ENCODE assay signal across 12 mouse cellular contexts in the genomic region with DNA sequence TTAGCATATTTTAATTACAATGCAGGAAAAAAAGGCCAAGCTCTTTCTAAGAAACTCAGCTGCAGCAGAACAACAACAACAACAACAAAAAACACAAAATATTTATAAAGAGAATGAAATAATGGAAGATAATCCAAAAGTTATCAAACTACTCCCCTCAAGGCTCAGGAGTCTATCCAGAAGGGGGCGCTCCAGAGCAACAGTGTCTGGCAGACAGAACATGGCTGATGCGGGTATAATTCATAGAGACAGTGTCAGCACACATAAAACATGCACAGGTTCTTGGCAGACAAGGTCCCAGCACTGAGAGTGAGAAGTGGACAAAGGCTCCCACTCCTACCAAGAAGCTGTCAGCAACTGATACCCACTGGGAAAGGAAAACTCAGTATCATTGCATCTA.
A peak's percentile ranks its signal among the peaks of the same experiment; 100 is the strongest.
DNase-seq lines count a peak whose midpoint lies in the region; ATAC-seq and TF ChIP-seq lines count a peak whose summit lies in the region.
"Had no signal": no experiment of that assay in that cellular context is flagged by ENCODE, and none has a peak within 500 bp of the region (broad histone marks: within the 10 kb centered on the region; RNA-seq: fewer than 3 reads in every experiment).

No protein-coding gene starts in this region.

- H3K4me1 ChIP-seq in forebrain, embryonic 14.5 days (ENCODE audit: control insufficient read depth, insufficient read depth, low read length) = no peaks in the 10 kb centered on the region
- H3K4me1 ChIP-seq in forebrain, embryonic 16.5 days (replicated peaks; ENCODE audit: control insufficient read depth, insufficient read depth, low read length) = 0 out of 2 replicates have a peak, but pooled peaks cover 5% of the 10 kb centered on the region
- H3K4me1 ChIP-seq in liver, adult 2 months (ENCODE audit: control insufficient read depth, insufficient read depth, low read length) = no peaks in the 10 kb centered on the region
- no peaks in the 10 kb centered on the region for H3K4me1 ChIP-seq in liver, embryonic 11.5 days (replicated peaks; ENCODE audit: control insufficient read depth, insufficient read depth, low read length)
- no peaks in the 10 kb centered on the region for H3K4me1 ChIP-seq in heart, adult 2 months (ENCODE audit: control insufficient read depth, insufficient read depth, low read length)
- H3K4me1 ChIP-seq: forebrain, embryonic 12.5 days; hindbrain, embryonic 13.5 days; stomach, embryonic 15.5 days had no signal

- no peak for TF ChIP-seq CTCF in liver, adult 2 months (IDR thresholded peaks at IDR 0.05; ENCODE audit: low read depth, low read length)
- TF ChIP-seq CTCF in brain, embryonic 14.5 days (IDR thresholded peaks at IDR 0.05; ENCODE audit: borderline replicate concordance, extremely low read depth, insufficient read depth, insufficient read length) = peak; percentile 34; the same call in 1 of the 2 replicates
- TF ChIP-seq CTCF in heart, adult 2 months (IDR thresholded peaks at IDR 0.05) = no peak

- no peak overlapping the region for H3K27ac ChIP-seq in forebrain, embryonic 14.5 days (ENCODE audit: low read depth, low read length)
- H3K27ac ChIP-seq in forebrain, embryonic 16.5 days (ENCODE audit: low read length) = no peak overlapping the region
- H3K27ac ChIP-seq in liver, adult 2 months (replicated peaks; ENCODE audit: insufficient read depth, low read depth, low read length) = no peak overlapping the region
- no peak overlapping the region for H3K27ac ChIP-seq in liver, embryonic 11.5 days (ENCODE audit: low read depth, low read length)
- H3K27ac ChIP-seq in heart, adult 2 months = no peak overlapping the region
- H3K27ac ChIP-seq: forebrain, embryonic 12.5 days; hindbrain, embryonic 13.5 days; stomach, embryonic 15.5 days had no signal

- no peak overlapping the region for H3K4me3 ChIP-seq in forebrain, embryonic 14.5 days (ENCODE audit: low read depth, low read length)
- H3K4me3 ChIP-seq in forebrain, embryonic 16.5 days (replicated peaks; ENCODE audit: low read length) = no peak overlapping the region
- no peak overlapping the region for H3K4me3 ChIP-seq in liver, adult 2 months (ENCODE audit: insufficient read depth, low read depth, low read length)
- no peak overlapping the region for H3K4me3 ChIP-seq in liver, embryonic 11.5 days (ENCODE audit: low read depth, low read length)
- no peak overlapping the region for H3K4me3 ChIP-seq in heart, adult 2 months
- H3K4me3 ChIP-seq: forebrain, embryonic 12.5 days; hindbrain, embryonic 13.5 days; stomach, embryonic 15.5 days had no signal

- TF ChIP-seq EP300 in heart, adult 2 months (IDR thresholded peaks at IDR 0.05; ENCODE audit: insufficient read depth, low read depth, low read length) = no peak

- no peaks in the 10 kb centered on the region for H3K27me3 ChIP-seq in forebrain, embryonic 14.5 days (replicated peaks; ENCODE audit: control insufficient read depth, insufficient read depth, low read length)
- no peaks in the 10 kb centered on the region for H3K27me3 ChIP-seq in forebrain, embryonic 16.5 days (replicated peaks; ENCODE audit: control insufficient read depth, insufficient read depth, low read length)
- H3K27me3 ChIP-seq in liver, adult 2 months (ENCODE audit: control insufficient read depth, insufficient read depth, low read length) = no peaks in the 10 kb centered on the region; the same call in 1 of the 2 replicates
- no peaks in the 10 kb centered on the region for H3K27me3 ChIP-seq in liver, embryonic 11.5 days (replicated peaks; ENCODE audit: control insufficient read depth, insufficient read depth, low read length)
- no peaks in the 10 kb centered on the region; the same call in 1 of the 2 replicates for H3K27me3 ChIP-seq in heart, adult 2 months (ENCODE audit: control insufficient read depth, insufficient read depth, low read length)
- H3K27me3 ChIP-seq: forebrain, embryonic 12.5 days; hindbrain, embryonic 13.5 days; stomach, embryonic 15.5 days had no signal

- no peaks in the 10 kb centered on the region for H3K79me2 ChIP-seq in liver, adult 2 months (ENCODE audit: control insufficient read depth, insufficient read depth, low read length)
- no peaks in the 10 kb centered on the region for H3K79me2 ChIP-seq in heart, adult 2 months (replicated peaks; ENCODE audit: control insufficient read depth, insufficient read depth, low read length)

- H3K4me2 ChIP-seq in forebrain, embryonic 14.5 days (ENCODE audit: low read length) = no peak overlapping the region
- H3K4me2 ChIP-seq in forebrain, embryonic 16.5 days (ENCODE audit: low read length) = no peak overlapping the region
- no peak overlapping the region for H3K4me2 ChIP-seq in liver, embryonic 11.5 days
- H3K4me2 ChIP-seq: forebrain, embryonic 12.5 days; hindbrain, embryonic 13.5 days; stomach, embryonic 15.5 days had no signal

- peak; percentile 10 for DNase-seq in forebrain, embryonic 14.5 days (ENCODE audit: low spot score)
- DNase-seq in liver, adult 2 months (ENCODE audit: extremely low read depth, low read depth, low spot score) = peak; percentile 4
- DNase-seq in liver, embryonic 11.5 days (ENCODE audit: low spot score) = no peak
- DNase-seq in ES-CJ7 (ENCODE audit: low read depth, low spot score) = peak; percentile 44
- DNase-seq in brain, embryonic 14.5 days (ENCODE audit: low read depth) = peak; percentile 22
- no peak for DNase-seq in heart, adult 2 months
- DNase-seq in natural killer cell, adult 2 months (ENCODE audit: low spot score in 2 of 2) = no peak
- DNase-seq: heart, adult 11 months had no signal

- WGBS in forebrain, embryonic 14.5 days = 52% methylated on average over 2 of the region's 2 CpGs
- WGBS in forebrain, embryonic 16.5 days = 54% methylated on average over 2 of the region's 2 CpGs
- WGBS in liver, adult 2 months = 56% methylated on average over 2 of the region's 2 CpGs
- 46% methylated on average over 2 of the region's 2 CpGs for WGBS in liver, embryonic 11.5 days
- 64% methylated on average over 2 of the region's 2 CpGs for WGBS in heart, adult 2 months

- no peaks in the 10 kb centered on the region for H3K9me3 ChIP-seq in forebrain, embryonic 14.5 days (replicated peaks; ENCODE audit: control insufficient read depth, low read length)
- no peaks in the 10 kb centered on the region for H3K9me3 ChIP-seq in forebrain, embryonic 16.5 days (ENCODE audit: control insufficient read depth, low read length)
- H3K9me3 ChIP-seq in liver, embryonic 11.5 days (ENCODE audit: control insufficient read depth, low read length) = no peaks in the 10 kb centered on the region
- H3K9me3 ChIP-seq: forebrain, embryonic 12.5 days; hindbrain, embryonic 13.5 days; stomach, embryonic 15.5 days had no signal

- no peak overlapping the region for H3K9ac ChIP-seq in forebrain, embryonic 14.5 days (ENCODE audit: low read length)
- H3K9ac ChIP-seq in forebrain, embryonic 16.5 days (replicated peaks; ENCODE audit: low read depth, low read length) = no peak overlapping the region
- no peak overlapping the region for H3K9ac ChIP-seq in liver, adult 2 months (ENCODE audit: low read depth, low read length)
- H3K9ac ChIP-seq in liver, embryonic 11.5 days (ENCODE audit: low read depth, low read length) = no peak overlapping the region
- no peak overlapping the region for H3K9ac ChIP-seq in heart, adult 2 months (ENCODE audit: low read depth, low read length)
- H3K9ac ChIP-seq: forebrain, embryonic 12.5 days; hindbrain, embryonic 13.5 days; stomach, embryonic 15.5 days had no signal

- no peak for ATAC-seq in forebrain, embryonic 14.5 days
- ATAC-seq in forebrain, embryonic 16.5 days = no peak
- ATAC-seq in liver, embryonic 11.5 days (replicated peaks; ENCODE audit: low FRiP score) = no peak

- intact Hi-C loops in heart, adult 2 months (cut with DNase I) = no loop called here

- H3K36me3 ChIP-seq in forebrain, embryonic 14.5 days (ENCODE audit: control insufficient read depth, insufficient read depth, low read length) = no peaks in the 10 kb centered on the region
- no peaks in the 10 kb centered on the region for H3K36me3 ChIP-seq in forebrain, embryonic 16.5 days (ENCODE audit: control insufficient read depth, insufficient read depth)
- H3K36me3 ChIP-seq in liver, adult 2 months (ENCODE audit: control insufficient read depth, insufficient read depth, low read length) = no peaks in the 10 kb centered on the region
- no peaks in the 10 kb centered on the region for H3K36me3 ChIP-seq in liver, embryonic 11.5 days (ENCODE audit: control insufficient read depth, insufficient read depth, low read length)
- no peaks in the 10 kb centered on the region for H3K36me3 ChIP-seq in heart, adult 2 months (ENCODE audit: control insufficient read depth, insufficient read depth, low read length)
- H3K36me3 ChIP-seq: forebrain, embryonic 12.5 days; hindbrain, embryonic 13.5 days; stomach, embryonic 15.5 days had no signal

- no peak for TF ChIP-seq POLR2A in liver, adult 2 months (IDR thresholded peaks at IDR 0.05; ENCODE audit: extremely low read depth, insufficient read depth, low read length)
- TF ChIP-seq POLR2A in brain, embryonic 14.5 days (IDR thresholded peaks at IDR 0.05; ENCODE audit: borderline replicate concordance, extremely low read depth, insufficient read depth, insufficient read length, poor library complexity, severe bottlenecking) = no peak
- TF ChIP-seq POLR2A in heart, adult 2 months (IDR thresholded peaks at IDR 0.05; ENCODE audit: insufficient read depth, low read depth, low read length) = no peak

Comparison
In these comparisons a context has a peak if more than half of its experiments do, and no peak if none do; other contexts are left out.
1. DNase-seq: peak in forebrain, embryonic 14.5 days (single experiment), liver, adult 2 months (single experiment), ES-CJ7 (single experiment) and brain, embryonic 14.5 days (single experiment); none in liver, embryonic 11.5 days (single experiment), heart, adult 2 months (0 of 2) and natural killer cell, adult 2 months (0 of 2).